Mouse (Mus musculus): ENCODE data around the gene Pde4d. TPM values are rescaled to one million over a fixed set of nuclear protein-coding genes. Genes with fewer than 3 reads are reported as not detected.
A peak's percentile ranks its signal among the peaks of the same experiment; 100 is the strongest.
"Not testable (repeated sequence)": the region's sequence is repeated elsewhere in the genome, so short reads cannot be mapped to it uniquely, and the experiment has no call there.

Pde4d gene
- polyA plus RNA-seq, 1 experiment from 2014 or later = 23.8 TPM

- H3K4me1 ChIP-seq = peaks cover 41% of the 10 kb centered on the region
- H3K36me3 ChIP-seq = no peaks in the 10 kb centered on the region
- peak overlapping the region; percentile 72; the same call in 1 of the 2 replicates for H3K27ac ChIP-seq (replicated peaks)
- ATAC-seq (ENCODE audit: extremely low read depth, insufficient number of reproducible peaks, low FRiP score, low TSS enrichment) = no peak
- H3K4me2 ChIP-seq = peak overlapping the region; percentile 81
- H3K9me3 ChIP-seq = no peaks in the 10 kb centered on the region
- WGBS = 59% methylated on average over 5 of the region's 5 CpGs
- peak overlapping the region; percentile 84 for H3K4me3 ChIP-seq
- peak overlapping the region; percentile 44; the same call in 1 of the 2 replicates for H3K9ac ChIP-seq
- H3K27me3 ChIP-seq (replicated peaks) = no peaks in the 10 kb centered on the region
Observed at GRCm38 (mm10) chr13:109901811-109902210, 1452.1 kb downstream of the Pde4d start.

GRCm38 (mm10) chr13:109902460-109902854 lies 1452.7 kb downstream of the Pde4d start:
- WGBS = under 1% methylated on average over 27 of the region's 28 CpGs

GRCm38 (mm10) chr13:109902855-109903763 lies 1453.4 kb downstream of the Pde4d start:
- no peaks in the 10 kb centered on the region for H3K9me3 ChIP-seq
- H3K27ac ChIP-seq (replicated peaks) = peak overlapping the region; percentile 72
- H3K4me3 ChIP-seq = peak overlapping the region; percentile 84
- peak overlapping the region; percentile 81 for H3K4me2 ChIP-seq
- peak overlapping the region; percentile 92 for H3K9ac ChIP-seq
- peaks cover 50% of the 10 kb centered on the region for H3K4me1 ChIP-seq
- ATAC-seq (ENCODE audit: extremely low read depth, insufficient number of reproducible peaks, low FRiP score, low TSS enrichment) = peak; percentile 60; the same call in 1 of the 2 replicates
- H3K27me3 ChIP-seq (replicated peaks) = no peaks in the 10 kb centered on the region
- under 1% methylated on average over 91 of the region's 91 CpGs for WGBS
- H3K36me3 ChIP-seq = no peaks in the 10 kb centered on the region

More at GRCm38 (mm10) chr13:109902460-109902854, 1452.7 kb downstream of the Pde4d start:
- ATAC-seq (ENCODE audit: extremely low read depth, insufficient number of reproducible peaks, low FRiP score, low TSS enrichment); H3K9me3 ChIP-seq; H3K27me3 ChIP-seq (replicated peaks); H3K36me3 ChIP-seq: not testable (repeated sequence)
- Histone ChIP-seq H3K4me3 (peak overlapping the region; percentile 84), H3K4me2 (peak overlapping the region; percentile 81), H3K9ac (peak overlapping the region; percentile 92), H3K27ac (replicated peaks) (peak overlapping the region; percentile 72), H3K4me1 (peaks cover 46% of the 10 kb centered on the region)

- H3K4me1 ChIP-seq = peaks cover 57% of the 10 kb centered on the region
- H3K36me3 ChIP-seq = no peaks in the 10 kb centered on the region
- no peaks in the 10 kb centered on the region for H3K27me3 ChIP-seq (replicated peaks)
- H3K27ac ChIP-seq (replicated peaks) = peak overlapping the region; percentile 72
- peak overlapping the region; percentile 81 for H3K4me2 ChIP-seq
- H3K9me3 ChIP-seq = no peaks in the 10 kb centered on the region
- 27% methylated on average over 14 of the region's 14 CpGs for WGBS
- H3K4me3 ChIP-seq = peak overlapping the region; percentile 84
- no peak for ATAC-seq (ENCODE audit: extremely low read depth, insufficient number of reproducible peaks, low FRiP score, low TSS enrichment)
- H3K9ac ChIP-seq = peak overlapping the region; percentile 92
Observed at GRCm38 (mm10) chr13:109903764-109904510, 1454.2 kb downstream of the Pde4d start.

GRCm38 (mm10) chr13:109906342-109906888 lies 1456.7 kb downstream of the Pde4d start:
- WGBS = 86% methylated on average over 4 of the region's 4 CpGs
- H3K9me3 ChIP-seq = no peaks in the 10 kb centered on the region

GRCm38 (mm10) chr13:109907634-109908033 lies 1457.9 kb downstream of the Pde4d start:
- H3K9me3 ChIP-seq = no peaks in the 10 kb centered on the region
- H3K27me3 ChIP-seq (replicated peaks) = no peaks in the 10 kb centered on the region
- WGBS = 25% methylated on average over 9 of the region's 9 CpGs
- peaks cover 85% of the 10 kb centered on the region for H3K4me1 ChIP-seq
- H3K9ac ChIP-seq = no peak overlapping the region
- no peak overlapping the region for H3K27ac ChIP-seq (replicated peaks)
- ATAC-seq (ENCODE audit: extremely low read depth, insufficient number of reproducible peaks, low FRiP score, low TSS enrichment) = no peak
- no peak overlapping the region for H3K4me3 ChIP-seq
- H3K36me3 ChIP-seq = no peaks in the 10 kb centered on the region
- no peak overlapping the region for H3K4me2 ChIP-seq

More at GRCm38 (mm10) chr13:109906342-109906888, 1456.7 kb downstream of the Pde4d start:
- Histone ChIP-seq H3K4me2 (no peak overlapping the region), H3K4me3 (no peak overlapping the region), H3K27me3 (replicated peaks) (no peaks in the 10 kb centered on the region), H3K4me1 (peaks cover 82% of the 10 kb centered on the region), H3K9ac (no peak overlapping the region), H3K27ac (replicated peaks) (no peak overlapping the region), H3K36me3 (no peaks in the 10 kb centered on the region)
- ATAC-seq (ENCODE audit: extremely low read depth, insufficient number of reproducible peaks, low FRiP score, low TSS enrichment) = no peak

- WGBS = 86% methylated on average over 3 of the region's 3 CpGs
- H3K4me1 ChIP-seq = peaks cover 84% of the 10 kb centered on the region
Observed at GRCm38 (mm10) chr13:109908386-109908785, 1458.6 kb downstream of the Pde4d start.

DNA sequence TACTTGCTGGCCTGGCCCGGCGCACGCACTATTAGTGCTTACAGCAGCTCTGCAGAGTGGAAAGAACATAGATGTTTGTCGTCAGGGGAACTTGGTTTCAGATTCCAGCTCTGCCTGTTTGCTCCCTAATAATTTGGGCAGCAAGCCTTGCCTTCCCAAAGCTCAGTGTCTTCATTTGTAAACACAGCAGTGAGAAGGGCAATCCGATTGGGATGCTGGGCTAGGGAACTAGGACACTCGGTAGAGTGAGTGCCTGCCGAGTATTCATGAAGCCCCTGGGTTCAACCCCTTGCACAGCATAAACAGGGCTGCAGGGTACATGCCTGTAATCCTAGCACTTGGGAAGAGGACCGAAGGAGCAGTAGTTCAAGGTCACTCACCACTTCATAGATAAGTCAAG lies 1459.4 kb downstream of the Pde4d start:
- 72% methylated on average over 8 of the region's 8 CpGs for WGBS
- Histone ChIP-seq H3K36me3 (no peaks in the 10 kb centered on the region), H3K9me3 (no peaks in the 10 kb centered on the region), H3K27me3 (replicated peaks) (no peaks in the 10 kb centered on the region), H3K4me2 (no peak overlapping the region), H3K4me3 (no peak overlapping the region), H3K27ac (replicated peaks) (peak overlapping the region; percentile 43; the same call in 1 of the 2 replicates), H3K9ac (no peak overlapping the region), H3K4me1 (peaks cover 83% of the 10 kb centered on the region)
- no peak for ATAC-seq (ENCODE audit: extremely low read depth, insufficient number of reproducible peaks, low FRiP score, low TSS enrichment)

More at GRCm38 (mm10) chr13:109908386-109908785, 1458.6 kb downstream of the Pde4d start:
- H3K27ac ChIP-seq (replicated peaks) = no peak overlapping the region
- H3K4me3 ChIP-seq = no peak overlapping the region
- H3K4me2 ChIP-seq = no peak overlapping the region
- no peak overlapping the region for H3K9ac ChIP-seq
- H3K36me3 ChIP-seq = no peaks in the 10 kb centered on the region
- ATAC-seq (ENCODE audit: extremely low read depth, insufficient number of reproducible peaks, low FRiP score, low TSS enrichment) = no peak
- H3K27me3 ChIP-seq (replicated peaks) = no peaks in the 10 kb centered on the region
- no peaks in the 10 kb centered on the region for H3K9me3 ChIP-seq

GRCm38 (mm10) chr13:109910915-109911314 lies 1461.2 kb downstream of the Pde4d start:
- Histone ChIP-seq H3K9ac (no peak overlapping the region), H3K4me3 (no peak overlapping the region), H3K4me2 (no peak overlapping the region), H3K4me1 (peaks cover 83% of the 10 kb centered on the region), H3K36me3 (no peaks in the 10 kb centered on the region), H3K27me3 (replicated peaks) (no peaks in the 10 kb centered on the region), H3K27ac (replicated peaks) (no peak overlapping the region), H3K9me3 (no peaks in the 10 kb centered on the region)
- WGBS = 70% methylated on average over 8 of the region's 8 CpGs
- ATAC-seq (ENCODE audit: extremely low read depth, insufficient number of reproducible peaks, low FRiP score, low TSS enrichment) = no peak

GRCm38 (mm10) chr13:109912635-109913034 lies 1462.9 kb downstream of the Pde4d start:
- no peak for ATAC-seq (ENCODE audit: extremely low read depth, insufficient number of reproducible peaks, low FRiP score, low TSS enrichment)
- Histone ChIP-seq H3K27ac (replicated peaks) (peak overlapping the region; percentile 81; the same call in 1 of the 2 replicates), H3K9ac (no peak overlapping the region), H3K4me3 (no peak overlapping the region), H3K27me3 (replicated peaks) (no peaks in the 10 kb centered on the region), H3K4me2 (no peak overlapping the region), H3K4me1 (peaks cover 86% of the 10 kb centered on the region), H3K9me3 (no peaks in the 10 kb centered on the region), H3K36me3 (no peaks in the 10 kb centered on the region)
- 79% methylated on average over 4 of the region's 4 CpGs for WGBS

DNA sequence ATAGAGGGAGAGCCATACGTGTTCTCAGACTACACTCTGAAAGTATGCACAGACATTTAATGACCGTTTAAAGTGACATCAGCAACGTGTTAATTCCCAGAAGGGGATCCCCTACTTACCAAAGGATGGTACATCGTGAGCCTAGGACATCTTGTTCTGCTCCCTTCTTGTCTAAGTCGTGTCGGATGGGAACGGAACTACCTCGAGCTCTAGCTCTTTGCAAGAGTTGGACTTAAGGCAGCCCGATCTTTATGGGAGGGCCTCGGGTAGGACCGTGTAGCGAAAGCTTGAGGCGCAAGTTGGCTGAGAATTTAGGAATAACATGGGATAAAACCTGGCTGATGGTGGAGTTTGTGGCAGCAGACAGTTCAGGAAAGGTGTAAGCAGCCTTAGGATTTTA lies 1464.5 kb downstream of the Pde4d start:
- 85% methylated on average over 13 of the region's 13 CpGs for WGBS
- Histone ChIP-seq H3K4me3 (no peak overlapping the region), H3K27ac (replicated peaks) (0 out of 2 replicates have a peak overlapping the region, but pooled peaks have one; percentile 17), H3K4me2 (no peak overlapping the region), H3K36me3 (no peaks in the 10 kb centered on the region), H3K4me1 (peaks cover 89% of the 10 kb centered on the region), H3K9ac (no peak overlapping the region), H3K27me3 (replicated peaks) (no peaks in the 10 kb centered on the region), H3K9me3 (no peaks in the 10 kb centered on the region)
- no peak for ATAC-seq (ENCODE audit: extremely low read depth, insufficient number of reproducible peaks, low FRiP score, low TSS enrichment)
